Mouse (Mus musculus): ENCODE data around the gene Wnt9b.

Wnt9b gene

GRCm38 (mm10) chr11:103732306-103732705 lies 17.3 kb downstream of the Wnt9b start:
- no peak for DNase-seq (ENCODE audit: low spot score)

GRCm38 (mm10) chr11:103731594-103731993 lies 18.0 kb downstream of the Wnt9b start:
- DNase-seq (ENCODE audit: low spot score) = no peak

GRCm38 (mm10) chr11:103729282-103729985 lies 20.2 kb downstream of the Wnt9b start:
- DNase-seq (ENCODE audit: low spot score) = no peak

DNA sequence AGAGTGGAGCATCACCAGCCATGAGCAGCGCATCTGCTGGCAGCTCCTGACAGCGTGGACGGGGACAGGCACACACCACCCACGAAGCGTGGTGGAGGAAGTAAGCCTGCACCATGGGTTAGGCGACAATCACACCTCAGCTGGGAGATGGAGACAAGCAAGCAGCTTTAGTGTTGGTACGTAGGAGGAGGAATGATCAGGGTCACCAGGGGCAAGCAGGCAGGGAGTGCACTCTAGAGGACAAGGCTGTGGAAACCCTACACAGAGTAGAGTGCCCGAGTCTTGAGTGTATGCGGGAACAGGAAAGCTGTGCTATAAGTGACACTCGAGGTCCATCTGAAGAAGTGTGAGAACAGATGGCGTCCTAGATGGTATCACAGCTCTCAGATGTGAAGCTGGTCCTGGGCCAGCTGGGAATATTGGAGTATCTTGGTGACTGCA lies 25.3 kb downstream of the Wnt9b start:
- no peak for DNase-seq (ENCODE audit: low spot score)

- DNase-seq (ENCODE audit: low spot score) = no peak
Measured at GRCm38 (mm10) chr11:103722040-103722481, 27.6 kb downstream of the Wnt9b start.

GRCm38 (mm10) chr11:103721468-103722039 lies 28.1 kb downstream of the Wnt9b start:
- DNase-seq (ENCODE audit: low spot score) = peak; percentile 12

- no peak for DNase-seq (ENCODE audit: low spot score)
Measured at GRCm38 (mm10) chr11:103719436-103719835, 30.2 kb downstream of the Wnt9b start.

DNA sequence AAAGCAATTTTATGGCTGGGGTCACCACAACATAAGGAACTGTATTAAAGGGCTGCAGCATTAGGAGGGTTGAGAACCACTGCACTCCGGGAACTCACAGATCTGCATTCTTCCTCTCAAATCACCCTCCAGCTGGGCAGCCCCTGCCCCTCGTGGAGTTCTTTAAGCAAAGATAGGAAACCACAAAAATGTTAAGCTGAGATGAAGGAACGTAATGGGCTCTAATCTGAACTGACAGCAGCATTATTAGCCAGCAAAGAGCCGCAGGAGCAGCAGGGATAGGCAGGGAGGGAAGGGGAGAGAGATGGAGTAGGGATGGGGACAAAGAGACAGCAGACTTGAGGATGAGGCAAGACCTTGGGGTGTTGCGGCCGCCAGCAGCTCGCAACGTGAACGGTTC lies 32.6 kb downstream of the Wnt9b start:
- DNase-seq (ENCODE audit: low spot score) = no peak

- no peak for DNase-seq (ENCODE audit: low spot score)
Measured at GRCm38 (mm10) chr11:103714074-103714473, 35.5 kb downstream of the Wnt9b start.

- DNase-seq (ENCODE audit: low spot score) = no peak
Measured at GRCm38 (mm10) chr11:103711851-103712587, 37.6 kb downstream of the Wnt9b start.

GRCm38 (mm10) chr11:103709982-103710381 lies 39.6 kb downstream of the Wnt9b start:
- no peak for DNase-seq (ENCODE audit: low spot score)

DNA sequence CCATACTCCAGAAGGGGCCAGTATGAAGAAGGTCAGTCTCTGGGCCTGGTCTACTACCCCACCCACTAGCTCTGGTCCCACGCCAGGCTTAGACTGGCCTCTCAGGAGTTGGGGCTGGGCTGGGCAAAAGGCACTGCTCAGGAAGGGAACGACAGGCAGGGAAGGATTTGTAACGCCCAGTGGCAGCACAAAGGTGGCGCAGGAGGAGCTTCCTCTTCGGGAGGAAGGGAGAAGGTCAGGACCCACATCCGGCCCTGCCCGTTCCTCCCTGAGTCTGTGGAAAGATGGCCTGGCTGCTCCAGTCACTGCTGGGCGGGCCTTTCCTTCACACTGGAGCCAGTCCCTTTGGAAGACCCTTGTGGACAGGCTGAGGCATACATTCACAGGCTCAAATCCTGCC lies 42.6 kb downstream of the Wnt9b start:
- peak; percentile 20 for DNase-seq (ENCODE audit: low spot score)

GRCm38 (mm10) chr11:103698226-103698625 lies 51.4 kb downstream of the Wnt9b start:
- DNase-seq (ENCODE audit: low spot score) = no peak

- peak; percentile 91 for DNase-seq (ENCODE audit: low spot score)
Measured at GRCm38 (mm10) chr11:103697565-103698176, 52.0 kb downstream of the Wnt9b start, which contains the start of gene Gosr2. Gene Gosr2, minus strand, starts transcription at chr11:103697898.

GRCm38 (mm10) chr11:103696851-103697564 lies 52.6 kb downstream of the Wnt9b start:
- no peak for DNase-seq (ENCODE audit: low spot score)

DNA sequence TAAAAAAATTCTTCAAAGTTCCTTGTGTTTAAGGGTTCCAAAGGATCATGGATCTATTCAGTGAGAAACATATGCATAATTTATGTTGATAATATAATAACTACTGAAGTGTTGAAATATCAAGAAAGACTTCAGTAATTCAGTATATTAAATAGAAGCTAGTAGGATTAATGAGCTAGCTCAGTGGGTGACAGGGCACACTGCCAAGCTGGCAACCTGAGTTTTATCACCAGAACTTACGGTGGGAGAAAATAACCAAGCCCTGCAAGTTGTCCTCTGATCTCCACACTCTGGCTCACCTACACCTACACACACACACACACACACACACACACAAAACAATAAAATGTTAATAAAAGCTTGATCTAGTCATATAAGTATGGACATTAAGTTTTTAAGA lies 56.4 kb downstream of the Wnt9b start:
- DNase-seq (ENCODE audit: low spot score) = no peak

DNA sequence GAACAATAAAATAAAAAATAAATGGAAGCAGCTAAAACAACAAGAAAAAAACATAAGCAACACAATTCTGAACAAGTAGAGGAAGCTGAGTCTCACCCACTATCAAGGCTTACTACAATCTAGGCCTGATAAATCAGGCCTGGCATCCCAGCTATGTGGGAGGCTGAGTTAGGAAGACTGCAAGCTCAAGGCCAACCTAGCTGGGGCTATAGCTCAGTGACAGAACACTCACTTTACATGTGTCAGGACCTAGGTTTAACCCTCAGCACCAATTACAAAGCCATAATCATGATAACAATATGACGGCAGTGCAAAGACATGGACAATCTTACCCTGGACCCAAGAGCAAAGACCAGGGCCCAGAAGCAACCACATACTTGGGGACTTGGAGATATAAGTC lies 58.6 kb downstream of the Wnt9b start:
- DNase-seq (ENCODE audit: low spot score) = no peak

DNA sequence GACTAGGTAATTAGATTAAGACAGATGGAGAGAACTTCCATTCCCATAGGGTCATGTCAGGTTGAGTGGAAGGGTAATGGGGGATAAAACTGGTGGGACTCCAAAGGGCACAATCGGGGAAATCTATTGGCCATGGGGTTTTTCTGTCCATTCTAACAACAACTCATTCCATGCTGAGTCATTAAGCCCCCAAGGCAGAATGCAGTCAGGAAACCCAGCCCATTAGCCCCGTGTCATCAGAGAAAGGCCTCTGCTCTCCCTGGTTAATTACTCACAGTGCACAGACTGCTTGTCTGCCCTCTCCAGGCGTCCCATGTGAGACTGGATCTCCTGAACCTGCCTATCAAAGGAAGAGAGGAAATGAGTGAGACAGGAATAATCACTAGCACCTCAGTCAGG lies 60.6 kb downstream of the Wnt9b start:
- DNase-seq (ENCODE audit: low spot score) = no peak

GRCm38 (mm10) chr11:103688271-103688979 lies 61.2 kb downstream of the Wnt9b start:
- no peak for DNase-seq (ENCODE audit: low spot score)

DNA sequence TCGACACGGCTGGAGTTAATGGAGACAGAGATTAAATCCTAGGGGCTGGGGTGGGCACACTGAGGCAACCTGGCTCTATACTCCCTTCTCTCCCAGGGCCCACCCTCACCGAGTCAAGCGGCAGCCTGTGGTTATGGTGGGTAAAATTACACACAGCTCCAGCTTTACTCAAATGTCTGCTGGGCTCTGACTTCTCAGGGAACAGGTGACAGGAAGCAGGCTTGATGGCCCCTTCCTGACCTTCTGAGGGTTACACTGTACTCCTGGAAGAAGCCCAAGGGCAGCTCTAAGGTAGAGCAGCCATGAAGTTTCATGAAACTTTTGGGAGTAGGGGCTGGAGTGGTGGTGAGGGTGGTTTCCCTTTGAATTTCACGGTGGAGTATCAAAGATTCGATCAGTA lies 62.9 kb downstream of the Wnt9b start:
- no peak for DNase-seq (ENCODE audit: low spot score)

DNA sequence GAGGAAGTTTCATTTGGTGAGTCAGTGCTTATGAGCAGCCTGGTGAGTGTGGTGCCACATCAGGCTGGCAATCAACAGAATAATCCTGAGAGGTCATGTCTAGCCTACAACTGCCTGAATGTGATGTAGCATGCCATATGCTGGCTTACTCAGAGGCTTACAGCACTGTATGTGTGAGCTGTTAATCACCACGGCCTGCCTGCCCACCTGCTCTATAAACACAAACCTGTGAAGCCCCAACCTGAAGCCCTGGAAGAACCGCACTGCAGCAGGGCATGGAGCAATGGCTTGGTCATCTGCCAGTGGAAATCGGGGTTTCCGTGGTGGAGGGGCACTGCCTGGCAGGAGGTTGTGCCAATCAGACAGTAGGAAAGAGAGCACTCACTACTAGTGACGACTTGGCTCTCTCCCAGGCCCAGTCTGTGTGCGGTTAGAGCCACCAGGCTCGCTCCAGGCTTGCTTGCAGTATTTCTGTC lies 64.3 kb downstream of the Wnt9b start:
- peak; percentile 69 for DNase-seq (ENCODE audit: low spot score)
